Mouse (Mus musculus) brain, embryonic 14.5 days (tissue): ENCODE results near the gene Cwc22.

ENCODE experiments used
- CTCF ChIP-seq: fragments of 200-500 bp; IDR thresholded peaks from 2 replicates; pipeline ENCODE4 v1.5.1; 2012; ENCODE audit warnings: inconsistent platforms, mild to moderate bottlenecking, moderate library complexity, borderline replicate concordance; ENCODE audit not compliant: insufficient read depth, insufficient read length; ENCODE audit errors: extremely low read depth
- POLR2A ChIP-seq: fragments of 200-500 bp; IDR thresholded peaks from 2 replicates; pipeline ENCODE4 v1.6.1; 2012; ENCODE audit warnings: mild to moderate bottlenecking, inconsistent platforms, borderline replicate concordance; ENCODE audit not compliant: poor library complexity, insufficient read depth, insufficient read length, severe bottlenecking; ENCODE audit errors: extremely low read depth

GRCm38 (mm10) chr2:77971361-77971760 is 25.2 kb upstream of the Cwc22 start:
- TF ChIP-seq CTCF (no peak), POLR2A (no peak)
